Mouse (Mus musculus) heart, postnatal 14 days (tissue): ENCODE results near the gene Tprn. TPM values are rescaled to one million over a fixed set of nuclear protein-coding genes. Genes with fewer than 3 reads are reported as not detected.

Experiments used
- DNase-seq, 2 experiments: peaks; one replicate each; pipeline ENCODE4 v3.0.0; 2021 to 2022
- intact Hi-C: fragments of 180-260 bp; cut with DNase I; formaldehyde crosslinking; loops from one replicate; pipeline ENCODE4 v1.15.1; 2025
- total RNA-seq, 2 experiments: library from RNA; stranded (reverse); gene quantifications; 2 replicates each; pipeline ENCODE4 v1.2.3; 2021

The Tprn gene
- total RNA-seq, 2 experiments from 2014 or later, result 5.7 to 7.6 TPM

GRCm38 (mm10) chr2:25290101-25290815 is 27.8 kb downstream of the Tprn start:
- no peak for DNase-seq
- intact Hi-C loops, result no loop called here

GRCm38 (mm10) chr2:25290816-25291130 is 28.4 kb downstream of the Tprn start:
- intact Hi-C loops, result no loop called here
- DNase-seq, result no peak

- DNase-seq, result no peak
- intact Hi-C loops, result loop anchor here (2.0 kb wide), 1 partner anchor 63 kb away; no protein-coding TSS in a partner anchor
These were observed 29.0 kb downstream of the Tprn start for GRCm38 (mm10) chr2:25291184-25292053.

GRCm38 (mm10) chr2:25292054-25292544 is 29.7 kb downstream of the Tprn start:
- peak; percentile 45 to 57 for DNase-seq
- intact Hi-C loops, result loop anchor here (2.0 kb wide), 1 partner anchor 63 kb away; no protein-coding TSS in a partner anchor

- peak; percentile 86 to 90 for DNase-seq
- intact Hi-C loops, result loop anchor here (2.0 kb wide), 1 partner anchor 64 kb away; no protein-coding TSS in a partner anchor
These were observed 30.4 kb downstream of the Tprn start for GRCm38 (mm10) chr2:25292856-25293255.

- DNase-seq, result no peak
- intact Hi-C loops, result loop anchor here (2.0 kb wide), 1 partner anchor 65 kb away; no protein-coding TSS in a partner anchor
These were observed 31.3 kb downstream of the Tprn start for GRCm38 (mm10) chr2:25293706-25294105.

GRCm38 (mm10) chr2:25297093-25297492 is 34.7 kb downstream of the Tprn start:
- DNase-seq, result no peak
- intact Hi-C loops, result no loop called here

GRCm38 (mm10) chr2:25298046-25298445 is 35.6 kb downstream of the Tprn start:
- intact Hi-C loops, result no loop called here
- DNase-seq, result no peak

- DNase-seq, result no peak
- intact Hi-C loops, result no loop called here
These were observed 41.0 kb downstream of the Tprn start for GRCm38 (mm10) chr2:25303452-25303851.

- DNase-seq, result no peak
- intact Hi-C loops, result no loop called here
These were observed 41.7 kb downstream of the Tprn start for GRCm38 (mm10) chr2:25303931-25304656.

- intact Hi-C loops, result no loop called here
- DNase-seq, result peak in 1 of 2 experiments; percentile 16
These were observed 42.5 kb downstream of the Tprn start for GRCm38 (mm10) chr2:25304657-25305541.

- no peak for DNase-seq
- intact Hi-C loops, result no loop called here
These were observed 43.4 kb downstream of the Tprn start for GRCm38 (mm10) chr2:25305587-25306359.

GRCm38 (mm10) chr2:25310180-25310579 is 47.8 kb downstream of the Tprn start:
- intact Hi-C loops, result no loop called here

GRCm38 (mm10) chr2:25310969-25311368 is 48.6 kb downstream of the Tprn start:
- no peak for DNase-seq
- intact Hi-C loops, result no loop called here

More at GRCm38 (mm10) chr2:25310180-25310579, 47.8 kb downstream of the Tprn start:
- DNase-seq, result no peak

- intact Hi-C loops, result no loop called here
- no peak for DNase-seq
These were observed 49.1 kb downstream of the Tprn start for GRCm38 (mm10) chr2:25311491-25311891.

GRCm38 (mm10) chr2:25318119-25318966 is 55.9 kb downstream of the Tprn start:
- intact Hi-C loops, result no loop called here

GRCm38 (mm10) chr2:25318971-25319773 is 56.8 kb downstream of the Tprn start, which contains the start of gene Grin1:
Gene Grin1, minus strand, starts transcription at chr2:25319187.
- peak; percentile 72 to 79 for DNase-seq
- intact Hi-C loops, result no loop called here

More at GRCm38 (mm10) chr2:25318119-25318966, 55.9 kb downstream of the Tprn start:
- DNase-seq, result no peak
